Mouse (Mus musculus) liver, embryonic 11.5 days (tissue): ENCODE measurements around the gene Prkra. TPM values are rescaled to one million over a fixed set of nuclear protein-coding genes. Genes with fewer than 3 reads are reported as not detected.

Experiments
- ATAC-seq: fragments of 200-750 bp; cut with Nextera tagmentation; replicated peaks from 2 replicates; pipeline ENCODE4 v1.8.0; 2017; ENCODE audit warnings: moderate number of reproducible peaks, mild to moderate bottlenecking, moderate TSS enrichment, moderate library complexity; ENCODE audit not compliant: low FRiP score
- DNase-seq: peaks from one replicate; pipeline ENCODE4 v3.0.0-alpha.2; 2017; ENCODE audit warnings: low spot score
- H3K27ac ChIP-seq: fragments of 300-500 bp; sonication (generic); 2 replicates; pipeline ENCODE4 v1.5.1; 2014; ENCODE audit warnings: mild to moderate bottlenecking, low read depth, low read length, control low read depth
- H3K27me3 ChIP-seq: fragments of 300-500 bp; sonication (generic); replicated peaks from 2 replicates; pipeline ENCODE4 v1.6.1; 2014; ENCODE audit warnings: low read length, mixed read lengths; ENCODE audit not compliant: control insufficient read depth, insufficient read depth
- H3K36me3 ChIP-seq: fragments of 300-500 bp; sonication (generic); 2 replicates; pipeline ENCODE4 v1.6.1; 2014; ENCODE audit warnings: mild to moderate bottlenecking, low read length, moderate library complexity, mixed read lengths; ENCODE audit not compliant: control insufficient read depth, insufficient read depth
- H3K4me1 ChIP-seq: fragments of 300-500 bp; sonication (generic); replicated peaks from 2 replicates; pipeline ENCODE4 v1.6.1; 2014; ENCODE audit warnings: low read length, mixed read lengths; ENCODE audit not compliant: control insufficient read depth, insufficient read depth
- H3K4me2 ChIP-seq: fragments of 300-500 bp; sonication (generic); 2 replicates; pipeline ENCODE4 v1.6.1; 2014; ENCODE audit warnings: mild to moderate bottlenecking, control low read depth, moderate library complexity
- H3K4me3 ChIP-seq: fragments of 300-500 bp; sonication (generic); 2 replicates; pipeline ENCODE4 v1.5.1; 2014; ENCODE audit warnings: low read depth, low read length, control low read depth
- H3K9ac ChIP-seq: fragments of 300-500 bp; sonication (generic); 2 replicates; pipeline ENCODE4 v1.6.1; 2014; ENCODE audit warnings: low read depth, low read length, control low read depth
- H3K9me3 ChIP-seq: fragments of 300-500 bp; sonication (generic); 2 replicates; pipeline ENCODE4 v1.6.1; 2016; ENCODE audit warnings: low read length, inconsistent platforms, mixed read lengths; ENCODE audit not compliant: control insufficient read depth
- WGBS: fragments of 180-500 bp; shearing (Covaris S2); extraction: QIAGEN DNeasy Blood & Tissue Kit; methylation state at CpG from one replicate; pipeline ENCODE4 v1.1.7; 2014; 5-methylcytosine and 5-hydroxymethylcytosine counted together
- polyA plus RNA-seq: library from polyadenylated mRNA; unstranded; fragments of >200 nt; fragmentation: Nextera tagmentation; extraction: Ambion mirVana; gene quantifications from 2 replicates; pipeline ENCODE4 v1.2.1, GENCODE M21; 2014

Prkra gene
- polyA plus RNA-seq, 1 experiment from 2014 or later, result 26.7 TPM

DNA sequence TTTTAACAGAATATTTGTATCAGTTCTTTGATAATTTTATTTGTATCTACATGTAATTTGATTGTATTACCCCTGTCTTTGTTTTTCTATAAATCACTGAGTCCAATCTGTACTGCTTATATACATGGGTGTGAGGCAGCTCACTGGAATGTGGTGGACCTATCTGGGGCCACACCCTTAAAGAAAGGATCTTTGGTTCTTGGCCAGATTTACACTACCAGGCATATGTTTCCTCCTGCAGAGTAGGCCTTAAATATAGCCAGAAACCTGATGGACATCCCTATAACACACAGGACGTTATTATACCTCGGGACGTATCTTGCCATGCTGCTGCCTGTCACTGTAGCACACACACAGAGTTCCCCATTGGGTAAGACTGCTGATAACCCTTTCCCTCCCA is 35.8 kb downstream of the Prkra start:
- no peaks in the 10 kb centered on the region for H3K4me1 ChIP-seq
- ATAC-seq (no peak), DNase-seq (no peak)
- no peak overlapping the region for H3K4me3 ChIP-seq
- no peaks in the 10 kb centered on the region for H3K36me3 ChIP-seq
- no peaks in the 10 kb centered on the region for H3K27me3 ChIP-seq
- H3K27ac ChIP-seq, result no peak overlapping the region
- H3K9ac ChIP-seq, result no peak overlapping the region
- H3K9me3 ChIP-seq, result no peaks in the 10 kb centered on the region
- H3K4me2 ChIP-seq, result no peak overlapping the region
- WGBS, result 85% methylated on average over 3 of the region's 3 CpGs

GRCm38 (mm10) chr2:76610326-76611104 is 37.3 kb downstream of the Prkra start:
- 67% methylated on average over 10 of the region's 10 CpGs for WGBS
- no peak overlapping the region for H3K9ac ChIP-seq
- no peak for ATAC-seq

DNA sequence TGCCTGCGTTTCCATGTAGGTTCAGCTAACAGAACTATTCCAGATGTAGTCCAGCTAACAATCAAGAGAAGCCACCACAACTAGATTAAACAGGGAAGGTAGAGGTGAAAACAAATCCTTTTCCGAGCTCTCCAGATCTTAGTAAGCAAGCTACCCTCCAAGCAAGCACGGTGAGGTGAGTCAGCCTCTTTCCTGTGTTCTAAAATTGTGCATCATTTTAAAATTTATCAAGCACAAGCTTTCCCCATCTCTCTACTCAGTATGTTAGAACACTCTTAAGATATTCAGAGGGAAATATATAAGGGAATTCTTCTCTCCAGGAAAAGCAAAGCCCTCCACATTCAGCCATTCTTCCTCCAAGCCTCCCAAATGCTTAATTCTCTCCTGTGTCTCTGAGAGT is 41.1 kb downstream of the Prkra start:
- Histone ChIP-seq H3K9me3 (no peaks in the 10 kb centered on the region), H3K27me3 (no peaks in the 10 kb centered on the region), H3K4me2 (no peak overlapping the region), H3K9ac (no peak overlapping the region), H3K4me3 (no peak overlapping the region), H3K4me1 (no peaks in the 10 kb centered on the region), H3K27ac (no peak overlapping the region), H3K36me3 (no peaks in the 10 kb centered on the region)
- DNase-seq (no peak), ATAC-seq (no peak)
- WGBS, result 84% methylated on average over 3 of the region's 3 CpGs

More at GRCm38 (mm10) chr2:76610326-76611104, 37.3 kb downstream of the Prkra start:
- H3K36me3 ChIP-seq, result no peaks in the 10 kb centered on the region
- no peak overlapping the region for H3K4me3 ChIP-seq
- H3K4me1 ChIP-seq, result no peaks in the 10 kb centered on the region
- H3K4me2 ChIP-seq, result no peak overlapping the region
- DNase-seq, result no peak
- H3K27ac ChIP-seq, result no peak overlapping the region
- H3K9me3 ChIP-seq, result no peaks in the 10 kb centered on the region
- H3K27me3 ChIP-seq, result no peaks in the 10 kb centered on the region

- no peaks in the 10 kb centered on the region for H3K4me1 ChIP-seq
- DNase-seq (no peak), ATAC-seq (no peak)
- H3K4me3 ChIP-seq, result no peak overlapping the region
- H3K27me3 ChIP-seq, result no peaks in the 10 kb centered on the region
- 80% methylated on average over 1 of the region's 1 CpGs for WGBS
- no peak overlapping the region for H3K9ac ChIP-seq
- H3K9me3 ChIP-seq, result no peaks in the 10 kb centered on the region
- H3K36me3 ChIP-seq, result no peaks in the 10 kb centered on the region
- H3K4me2 ChIP-seq, result no peak overlapping the region
- H3K27ac ChIP-seq, result no peak overlapping the region
Observed at GRCm38 (mm10) chr2:76602256-76602655, 45.6 kb downstream of the Prkra start.

DNA sequence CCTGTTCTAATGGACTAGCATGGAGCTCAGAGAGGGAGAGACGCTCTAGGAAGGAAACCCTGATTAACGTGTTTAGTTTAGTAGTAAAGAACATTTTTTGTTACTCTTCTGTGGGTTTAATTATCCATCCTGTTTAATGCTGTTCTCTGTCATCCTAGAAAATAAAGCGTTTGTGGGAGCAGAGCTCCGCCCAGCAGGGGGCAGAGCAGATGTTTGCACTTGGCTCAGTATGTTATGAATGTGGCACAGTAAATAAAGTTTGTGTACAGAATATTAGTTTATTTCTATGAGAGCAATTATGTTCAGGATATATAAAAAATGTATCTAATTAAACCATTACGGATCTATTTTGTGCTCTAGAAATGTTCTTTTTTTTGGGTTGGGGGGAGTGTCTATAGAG is 48.6 kb downstream of the Prkra start:
- no peak overlapping the region for H3K4me3 ChIP-seq
- H3K36me3 ChIP-seq, result no peaks in the 10 kb centered on the region
- no peaks in the 10 kb centered on the region for H3K9me3 ChIP-seq
- H3K27me3 ChIP-seq, result no peaks in the 10 kb centered on the region
- H3K27ac ChIP-seq, result no peak overlapping the region
- ATAC-seq (no peak), DNase-seq (no peak)
- no peak overlapping the region for H3K9ac ChIP-seq
- H3K4me1 ChIP-seq, result no peaks in the 10 kb centered on the region
- 73% methylated on average over 5 of the region's 5 CpGs for WGBS
- no peak overlapping the region for H3K4me2 ChIP-seq

DNA sequence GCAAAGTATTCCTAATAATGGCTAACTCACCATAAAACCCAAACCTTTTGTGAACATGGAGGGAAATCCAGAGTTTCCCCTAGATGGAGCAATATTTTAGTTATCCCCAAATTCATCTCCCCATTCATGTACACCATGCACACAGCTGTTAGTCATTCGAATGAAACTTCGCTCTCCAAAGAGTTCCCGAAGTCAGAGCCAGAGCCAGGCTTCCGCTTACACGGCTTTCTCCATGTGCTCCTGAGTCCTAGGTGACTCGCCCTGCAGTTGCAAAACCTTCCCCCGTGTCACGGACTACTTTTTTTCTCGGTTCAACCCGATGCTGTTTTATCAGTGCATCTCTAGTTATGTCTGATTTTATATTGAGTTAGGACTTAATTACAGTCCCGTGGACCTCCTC is 50.3 kb downstream of the Prkra start:
- no peak for DNase-seq
- WGBS, result 84% methylated on average over 11 of the region's 11 CpGs
- Histone ChIP-seq H3K9me3 (no peaks in the 10 kb centered on the region), H3K9ac (no peak overlapping the region), H3K4me3 (no peak overlapping the region), H3K36me3 (no peaks in the 10 kb centered on the region), H3K27ac (no peak overlapping the region), H3K4me1 (no peaks in the 10 kb centered on the region), H3K27me3 (no peaks in the 10 kb centered on the region), H3K4me2 (no peak overlapping the region)
- no peak for ATAC-seq

GRCm38 (mm10) chr2:76592401-76592924 is 55.4 kb downstream of the Prkra start:
- WGBS, result 74% methylated on average over 3 of the region's 3 CpGs
- DNase-seq (no peak), ATAC-seq (no peak)
- Histone ChIP-seq H3K27ac (no peak overlapping the region), H3K4me3 (no peak overlapping the region), H3K4me1 (no peaks in the 10 kb centered on the region), H3K4me2 (no peak overlapping the region), H3K36me3 (no peaks in the 10 kb centered on the region), H3K27me3 (no peaks in the 10 kb centered on the region), H3K9me3 (no peaks in the 10 kb centered on the region), H3K9ac (no peak overlapping the region)

DNA sequence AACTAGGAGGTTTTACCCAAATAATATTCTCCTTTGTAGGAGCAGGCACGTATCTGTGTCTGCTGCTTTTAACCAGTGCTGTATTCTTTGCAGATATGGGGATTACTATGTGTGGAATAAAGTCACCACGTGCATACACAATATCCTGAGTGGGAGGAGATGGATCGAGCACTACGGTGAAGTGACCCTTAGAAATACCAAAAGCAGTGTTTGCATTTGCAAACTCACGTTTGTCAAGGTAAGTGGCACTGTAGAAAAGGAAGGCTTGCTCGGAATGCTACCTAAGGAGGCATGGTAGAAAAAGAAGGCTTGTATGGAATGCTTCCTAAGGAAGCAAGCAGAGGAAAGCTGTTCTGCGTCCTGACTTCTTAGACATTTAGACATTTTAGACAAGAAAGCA is 57.6 kb downstream of the Prkra start:
- H3K27me3 ChIP-seq, result no peaks in the 10 kb centered on the region
- no peak overlapping the region for H3K4me3 ChIP-seq
- H3K4me1 ChIP-seq, result no peaks in the 10 kb centered on the region
- WGBS, result 81% methylated on average over 7 of the region's 7 CpGs
- no peak overlapping the region for H3K4me2 ChIP-seq
- DNase-seq, result no peak
- H3K36me3 ChIP-seq, result no peaks in the 10 kb centered on the region
- H3K27ac ChIP-seq, result no peak overlapping the region
- ATAC-seq, result no peak
- H3K9ac ChIP-seq, result no peak overlapping the region
- no peaks in the 10 kb centered on the region for H3K9me3 ChIP-seq

GRCm38 (mm10) chr2:76586906-76587305 is 60.9 kb downstream of the Prkra start:
- no peaks in the 10 kb centered on the region for H3K27me3 ChIP-seq
- no peaks in the 10 kb centered on the region for H3K4me1 ChIP-seq
- no peaks in the 10 kb centered on the region for H3K36me3 ChIP-seq
- no peak overlapping the region for H3K4me3 ChIP-seq
- no peak overlapping the region for H3K27ac ChIP-seq
- WGBS, result 76% methylated on average over 10 of the region's 10 CpGs
- H3K4me2 ChIP-seq, result no peak overlapping the region
- no peak for ATAC-seq
- no peaks in the 10 kb centered on the region for H3K9me3 ChIP-seq
- no peak for DNase-seq
- H3K9ac ChIP-seq, result no peak overlapping the region
